Mouse (Mus musculus) lung, embryonic 14.5 days (tissue): ENCODE measurements at regions not wholly inside any gene's neighbourhood (a gene's known extent, or its start where the extent isn't known, plus 50 kb on each side); places are given as distances from the start of the nearest gene placed in this dataset.

Experiments
- ATAC-seq: fragments of 200-750 bp; cut with Nextera tagmentation; 2 replicates; pipeline ENCODE4 v1.8.0; 2017; ENCODE audit warnings: mild to moderate bottlenecking, moderate TSS enrichment, moderate library complexity; ENCODE audit not compliant: insufficient read depth
- DNase-seq: peaks from one replicate; pipeline ENCODE4 v3.0.0-alpha.2; 2015
- H3K27ac ChIP-seq: fragments of 300-500 bp; sonication (generic); 2 replicates; pipeline ENCODE4 v1.5.1; 2014; ENCODE audit warnings: low read depth, mild to moderate bottlenecking, moderate library complexity
- H3K27me3 ChIP-seq: fragments of 300-500 bp; sonication (generic); 2 replicates; pipeline ENCODE4 v1.6.1; 2014; ENCODE audit warnings: low read length, control low read depth; ENCODE audit not compliant: insufficient read depth
- H3K36me3 ChIP-seq: fragments of 300-500 bp; sonication (generic); 2 replicates; pipeline ENCODE4 v1.6.1; 2014; ENCODE audit warnings: control low read depth; ENCODE audit not compliant: insufficient read depth
- H3K4me1 ChIP-seq: fragments of 300-500 bp; sonication (generic); 2 replicates; pipeline ENCODE4 v1.6.1; 2014; ENCODE audit warnings: antibody characterized with exemption, control low read depth; ENCODE audit not compliant: insufficient read depth
- H3K4me2 ChIP-seq: fragments of 300-500 bp; sonication (generic); 2 replicates; pipeline ENCODE4 v1.6.1; 2014; ENCODE audit warnings: mild to moderate bottlenecking
- H3K4me3 ChIP-seq: fragments of 300-500 bp; sonication (generic); 2 replicates; pipeline ENCODE4 v1.5.1; 2014; ENCODE audit warnings: low read depth, low read length
- H3K9ac ChIP-seq: fragments of 300-500 bp; sonication (generic); 2 replicates; pipeline ENCODE4 v1.6.1; 2014
- H3K9me3 ChIP-seq: fragments of 300-500 bp; sonication (generic); 2 replicates; pipeline ENCODE4 v1.6.1; 2016; ENCODE audit warnings: low read depth, low read length, control low read depth
- CTCF ChIP-seq: IDR thresholded peaks from 2 replicates; pipeline ENCODE4 v1.5.1; 2016; ENCODE audit warnings: antibody characterized with exemption, low read depth
- WGBS: fragments of 180-500 bp; shearing (Covaris S2); extraction: QIAGEN DNeasy Blood & Tissue Kit; methylation state at CpG from one replicate; pipeline ENCODE4 v1.1.7; 2014; 5-methylcytosine and 5-hydroxymethylcytosine counted together

DNA sequence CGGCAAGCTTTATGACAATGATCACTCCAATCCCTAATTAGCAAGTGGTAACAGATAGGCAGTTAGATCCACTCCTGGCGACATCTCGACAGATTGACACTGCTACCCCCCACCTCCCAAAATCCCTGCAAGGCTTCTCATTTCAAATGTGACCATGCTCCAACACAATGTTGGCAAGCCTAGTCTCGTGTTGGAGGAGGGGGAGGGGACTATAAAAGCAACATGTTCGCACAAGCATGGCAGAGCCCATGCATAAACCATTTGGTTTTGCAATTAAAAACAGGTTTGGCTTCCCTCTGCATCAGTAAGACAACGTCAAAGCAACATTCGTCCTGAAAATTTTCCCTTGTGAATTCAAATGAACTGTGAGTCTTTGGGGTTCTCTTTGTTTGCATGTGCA, 528.9 kb upstream of the 4930412O13Rik start:
- Histone ChIP-seq H3K27ac (no peak overlapping the region), H3K4me3 (no peak overlapping the region), H3K9me3 (no peaks in the 10 kb centered on the region), H3K27me3 (no peaks in the 10 kb centered on the region), H3K4me2 (no peak overlapping the region), H3K36me3 (no peaks in the 10 kb centered on the region), H3K9ac (no peak overlapping the region), H3K4me1 (no peaks in the 10 kb centered on the region)
- TF ChIP-seq CTCF = no peak
- WGBS = 55% methylated on average over 7 of the region's 7 CpGs
- ATAC-seq = no peak
- DNase-seq = no peak

DNA sequence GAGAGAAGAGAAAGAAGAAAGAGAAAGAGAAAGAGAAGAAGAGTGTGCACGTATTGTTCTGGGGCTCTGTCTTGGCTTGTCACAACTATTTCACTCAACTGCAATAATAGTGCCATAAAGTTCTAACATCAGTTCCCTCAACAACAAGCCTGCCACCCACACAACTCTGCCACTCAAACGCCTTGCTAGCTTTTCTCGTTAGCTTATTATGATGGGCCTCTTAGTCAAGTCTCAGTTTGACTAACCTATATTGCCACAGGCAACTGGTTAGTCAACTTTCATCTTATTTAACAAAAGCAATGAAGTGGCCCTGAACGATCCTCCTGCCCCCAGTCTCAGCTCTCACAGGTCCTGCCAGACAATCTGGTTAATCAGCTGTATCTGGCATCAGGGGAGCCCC, 521.0 kb upstream of the 4930412O13Rik start:
- H3K4me3 ChIP-seq = no peak overlapping the region
- no peak overlapping the region for H3K9ac ChIP-seq
- 64% methylated on average over 4 of the region's 4 CpGs for WGBS
- no peak overlapping the region for H3K27ac ChIP-seq
- no peak for TF ChIP-seq CTCF
- H3K4me1 ChIP-seq = no peaks in the 10 kb centered on the region
- DNase-seq (no peak), ATAC-seq (no peak)
- H3K9me3 ChIP-seq = no peaks in the 10 kb centered on the region
- no peaks in the 10 kb centered on the region for H3K27me3 ChIP-seq
- H3K36me3 ChIP-seq = no peaks in the 10 kb centered on the region
- H3K4me2 ChIP-seq = no peak overlapping the region

DNA sequence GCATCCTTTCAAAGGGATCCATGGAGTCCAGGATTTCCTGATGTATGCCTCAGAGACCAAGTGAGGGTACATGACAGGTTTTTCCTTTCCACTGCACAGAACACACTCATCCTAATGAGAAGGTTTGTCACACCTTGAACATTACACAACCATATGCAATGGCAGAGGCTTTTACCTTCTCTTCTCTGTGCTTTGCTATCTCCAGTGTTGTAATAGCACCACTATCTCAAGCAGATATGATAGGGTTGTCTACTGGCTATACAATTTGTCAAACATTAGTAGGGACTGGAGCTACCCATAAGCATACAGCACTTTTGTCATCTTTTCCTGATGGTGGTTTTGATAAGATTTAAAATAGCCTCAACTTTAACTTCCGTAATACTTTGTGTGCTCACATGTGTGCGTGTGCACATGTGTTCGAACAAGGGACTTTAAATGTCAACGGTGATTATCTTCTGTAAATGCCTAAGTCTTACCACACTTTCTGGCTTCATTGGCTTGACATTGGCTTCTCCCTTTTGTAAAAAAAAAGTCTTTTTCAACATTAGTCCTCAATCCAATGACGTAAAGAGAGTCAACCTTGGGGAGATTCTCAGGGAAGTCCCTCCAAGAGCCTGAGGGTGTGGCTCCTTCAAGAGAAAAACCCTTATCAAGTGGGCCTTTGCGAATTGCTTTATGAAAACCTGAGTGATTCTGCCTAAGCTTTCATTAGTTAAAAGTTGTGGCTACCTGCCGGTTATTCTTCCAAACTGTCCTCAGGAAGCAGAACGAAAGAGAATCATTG, 513.1 kb upstream of the 4930412O13Rik start:
- Histone ChIP-seq H3K27me3 (no peaks in the 10 kb centered on the region), H3K4me3 (no peak overlapping the region), H3K9me3 (no peaks in the 10 kb centered on the region), H3K27ac (no peak overlapping the region), H3K36me3 (no peaks in the 10 kb centered on the region), H3K4me1 (no peaks in the 10 kb centered on the region), H3K9ac (no peak overlapping the region), H3K4me2 (no peak overlapping the region)
- WGBS = 89% methylated on average over 8 of the region's 8 CpGs
- ATAC-seq (no peak), DNase-seq (no peak)
- no peak for TF ChIP-seq CTCF

DNA sequence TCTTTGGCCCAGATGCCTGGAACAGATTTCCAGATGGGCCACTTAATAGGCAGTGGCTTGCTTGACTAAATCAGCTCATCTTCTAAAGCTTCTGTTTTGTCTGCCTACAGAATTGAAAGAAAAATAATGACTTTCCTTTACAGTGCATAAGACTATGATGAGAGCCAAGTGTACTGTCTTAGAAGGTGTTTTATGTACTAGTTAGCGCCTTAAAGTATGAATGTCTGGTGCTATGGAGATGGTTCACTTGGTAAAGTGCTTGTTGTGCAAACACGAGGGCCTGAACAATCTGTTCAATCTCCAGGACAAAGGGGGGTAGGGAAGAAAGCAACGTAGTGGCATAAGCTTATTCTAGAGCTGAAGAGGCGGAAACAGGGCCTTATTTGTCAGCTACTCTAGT, 511.5 kb upstream of the 4930412O13Rik start:
- H3K4me2 ChIP-seq = no peak overlapping the region
- DNase-seq (no peak), ATAC-seq (no peak)
- WGBS = 76% methylated on average over 4 of the region's 4 CpGs
- H3K36me3 ChIP-seq = no peaks in the 10 kb centered on the region
- H3K4me1 ChIP-seq = no peaks in the 10 kb centered on the region
- no peaks in the 10 kb centered on the region for H3K27me3 ChIP-seq
- no peak overlapping the region for H3K4me3 ChIP-seq
- no peak overlapping the region for H3K27ac ChIP-seq
- H3K9me3 ChIP-seq = no peaks in the 10 kb centered on the region
- no peak overlapping the region for H3K9ac ChIP-seq
- TF ChIP-seq CTCF = no peak

DNA sequence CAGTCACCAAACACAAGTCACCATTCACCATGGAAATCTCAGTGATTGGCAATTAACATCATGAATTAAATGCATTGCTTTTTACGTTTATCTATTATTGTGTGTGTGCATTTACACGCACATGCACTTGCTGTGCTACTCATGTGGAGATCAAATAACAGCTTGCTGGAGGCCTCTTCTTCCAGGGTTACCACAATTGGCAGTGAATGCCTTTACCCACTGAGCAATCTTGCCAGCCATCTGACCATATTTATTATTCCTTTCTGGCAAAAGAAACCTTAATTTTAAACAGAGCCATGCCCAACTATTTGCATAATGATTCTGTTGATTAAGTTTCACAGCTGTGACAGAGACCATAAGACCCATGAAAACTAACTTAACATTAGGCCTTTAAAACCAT, 494.5 kb upstream of the 4930412O13Rik start:
- Histone ChIP-seq H3K27me3 (no peaks in the 10 kb centered on the region), H3K4me2 (no peak overlapping the region), H3K27ac (no peak overlapping the region), H3K36me3 (no peaks in the 10 kb centered on the region), H3K4me3 (no peak overlapping the region), H3K9ac (no peak overlapping the region), H3K9me3 (no peaks in the 10 kb centered on the region), H3K4me1 (no peaks in the 10 kb centered on the region)
- WGBS = 72% methylated on average over 2 of the region's 2 CpGs
- no peak for TF ChIP-seq CTCF
- DNase-seq (no peak), ATAC-seq (no peak)

DNA sequence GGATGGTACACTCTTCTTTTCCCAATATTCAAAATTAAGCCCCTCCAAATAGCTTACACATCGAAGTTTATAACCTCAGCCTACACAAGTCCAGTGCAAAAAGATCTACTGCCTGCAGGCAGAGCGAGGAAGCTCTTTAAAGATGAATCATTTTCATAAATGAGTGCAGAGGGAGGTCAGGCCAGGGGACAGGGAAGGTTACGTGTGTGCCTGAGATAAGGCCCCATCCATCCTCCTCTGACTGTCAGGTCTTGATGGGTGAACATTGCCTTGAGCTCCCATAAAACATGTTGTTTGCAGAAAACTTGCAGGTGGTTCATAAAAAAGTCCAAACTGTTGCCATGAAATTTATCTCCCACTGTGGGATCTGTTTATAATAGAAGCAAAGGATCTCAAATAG, 493.0 kb upstream of the 4930412O13Rik start:
- Histone ChIP-seq H3K9ac (no peak overlapping the region), H3K27me3 (no peaks in the 10 kb centered on the region), H3K4me1 (no peaks in the 10 kb centered on the region), H3K9me3 (no peaks in the 10 kb centered on the region), H3K36me3 (no peaks in the 10 kb centered on the region), H3K4me2 (no peak overlapping the region), H3K4me3 (no peak overlapping the region), H3K27ac (no peak overlapping the region)
- TF ChIP-seq CTCF = no peak
- DNase-seq (no peak), ATAC-seq (no peak)
- 29% methylated on average over 3 of the region's 3 CpGs for WGBS

DNA sequence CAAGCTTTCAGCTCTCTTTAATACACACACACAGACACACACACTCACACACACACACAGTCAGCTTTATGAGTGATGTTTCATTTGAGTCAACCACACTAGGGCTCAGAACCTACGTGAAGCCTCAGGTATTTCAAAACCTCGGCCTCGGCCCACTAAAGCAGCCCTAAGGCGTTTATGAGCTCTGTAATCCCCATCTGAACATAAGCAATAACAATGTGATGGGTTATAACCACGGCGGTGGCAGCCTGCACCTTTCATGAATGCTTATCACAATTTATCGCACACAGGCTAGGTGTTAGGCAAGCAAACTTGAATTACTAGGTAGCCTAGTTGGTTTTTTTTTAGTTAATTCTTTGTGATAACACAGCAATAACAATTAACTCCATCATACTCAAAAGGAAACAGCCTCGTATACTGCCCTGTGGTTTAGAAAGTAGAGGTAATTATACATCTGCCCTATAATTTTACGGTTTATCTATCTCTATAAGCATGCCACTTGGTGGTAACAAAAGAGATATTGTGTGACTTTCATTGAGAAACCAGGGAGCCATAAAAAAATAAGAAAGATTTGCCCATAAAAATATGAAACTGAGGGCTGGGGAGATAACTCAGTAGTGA, 485.6 kb upstream of the 4930412O13Rik start:
- WGBS = 70% methylated on average over 9 of the region's 9 CpGs
- Histone ChIP-seq H3K4me2 (no peak overlapping the region), H3K9ac (no peak overlapping the region), H3K9me3 (no peaks in the 10 kb centered on the region), H3K4me3 (no peak overlapping the region), H3K4me1 (no peaks in the 10 kb centered on the region), H3K27ac (no peak overlapping the region), H3K27me3 (no peaks in the 10 kb centered on the region), H3K36me3 (no peaks in the 10 kb centered on the region)
- TF ChIP-seq CTCF = no peak
- ATAC-seq = no peak
- no peak for DNase-seq
